Mouse (Mus musculus) MEL-GATA-1-ER (cell line): ENCODE data around the gene Olfr700.
"Not testable (repeated sequence)": the region's sequence is repeated elsewhere in the genome, so short reads cannot be mapped to it uniquely, and the experiment has no call there.

Experiments used
- DNase-seq: peaks from one replicate; pipeline ENCODE4 v3.0.0-alpha.2; 2012; ENCODE audit warnings: low read depth; ENCODE audit errors: extremely low read depth

Olfr700 gene

DNA sequence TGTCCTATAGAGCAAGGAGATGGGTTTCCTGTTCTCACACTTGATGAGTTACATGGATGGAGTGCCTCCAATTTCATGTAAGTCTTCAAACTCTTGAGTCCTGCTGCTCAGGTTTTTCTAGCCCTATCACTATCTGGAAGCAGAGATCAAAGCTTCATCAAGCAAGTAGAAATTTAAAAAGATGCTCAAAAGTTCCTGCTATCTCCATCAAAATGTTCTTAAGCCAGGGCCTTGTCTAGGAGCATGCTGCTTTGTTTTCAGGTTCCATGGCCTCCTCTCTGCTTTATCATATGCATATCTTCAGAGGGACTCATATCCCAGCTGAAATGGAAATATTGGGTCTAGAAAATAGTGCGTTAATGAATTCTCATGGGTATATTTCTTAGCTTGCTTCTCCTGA is at the start of gene Olfr700:
Gene Olfr700, minus strand, starts transcription at position 101 of the 400 bp plus-strand sequence.
- no peak for DNase-seq

DNA sequence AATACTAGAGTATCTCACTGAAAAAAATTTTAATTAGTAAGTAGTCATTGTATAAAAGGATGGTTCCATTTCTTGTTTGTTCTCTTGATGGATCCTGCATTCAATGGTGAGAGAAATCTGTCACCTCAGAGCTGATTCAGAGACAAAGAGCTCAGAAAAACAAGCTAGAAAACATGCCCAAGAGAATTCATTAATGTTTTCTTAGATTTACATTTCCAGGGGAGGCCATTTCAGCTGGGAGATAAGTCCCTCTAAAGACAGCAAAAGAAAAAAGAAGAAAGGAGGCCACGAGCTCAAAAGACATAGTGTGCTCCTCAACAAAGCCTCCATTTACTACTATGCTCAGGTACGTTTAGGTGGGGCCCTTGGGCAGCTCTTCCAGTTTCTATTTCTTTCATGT is 34.4 kb upstream of the Olfr700 start, which contains the start of gene Olfr703:
Gene Olfr703, plus strand, starts transcription at position 301 of the 400 bp plus-strand sequence.
- DNase-seq = no peak

DNA sequence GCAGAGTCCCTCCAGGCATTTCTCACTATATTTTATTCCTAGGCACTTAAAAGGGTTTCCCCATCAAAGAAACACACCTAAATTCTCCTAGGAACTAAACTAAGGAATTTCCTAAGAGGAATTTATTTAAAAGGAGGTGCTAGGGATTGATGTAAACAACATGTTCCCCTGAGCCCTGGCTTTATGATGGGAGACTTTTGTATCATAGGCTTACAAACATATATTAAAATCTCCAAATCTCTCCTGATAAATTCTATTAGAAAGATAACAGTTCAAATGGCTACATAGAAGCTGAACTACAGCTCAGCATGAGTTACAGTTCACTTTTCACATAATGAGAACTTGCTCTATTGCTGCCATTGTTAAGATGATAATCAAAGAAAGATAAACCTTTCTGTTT is 25.2 kb upstream of the Olfr700 start, which contains the start of gene Olfr702:
Gene Olfr702, minus strand, starts transcription at position 101 of the 400 bp plus-strand sequence.
- DNase-seq = no peak

DNA sequence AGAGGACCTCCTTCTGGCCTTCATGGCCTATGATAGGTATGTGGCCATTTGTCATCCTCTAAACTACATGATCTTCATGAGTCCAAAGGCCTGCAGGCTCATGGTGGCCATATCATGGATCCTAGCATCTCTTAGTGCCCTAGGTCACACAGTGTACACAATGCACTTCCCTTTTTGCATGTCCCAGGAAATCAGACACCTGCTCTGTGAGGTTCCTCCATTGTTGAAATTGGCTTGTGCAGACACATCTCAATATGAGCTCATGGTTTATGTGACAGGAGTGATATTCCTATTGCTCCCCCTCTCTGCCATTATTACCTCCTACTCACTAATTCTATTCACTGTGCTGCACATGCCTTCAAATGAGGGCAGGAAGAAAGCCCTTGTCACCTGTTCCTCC is 9.8 kb upstream of the Olfr700 start:
- DNase-seq = no peak

DNA sequence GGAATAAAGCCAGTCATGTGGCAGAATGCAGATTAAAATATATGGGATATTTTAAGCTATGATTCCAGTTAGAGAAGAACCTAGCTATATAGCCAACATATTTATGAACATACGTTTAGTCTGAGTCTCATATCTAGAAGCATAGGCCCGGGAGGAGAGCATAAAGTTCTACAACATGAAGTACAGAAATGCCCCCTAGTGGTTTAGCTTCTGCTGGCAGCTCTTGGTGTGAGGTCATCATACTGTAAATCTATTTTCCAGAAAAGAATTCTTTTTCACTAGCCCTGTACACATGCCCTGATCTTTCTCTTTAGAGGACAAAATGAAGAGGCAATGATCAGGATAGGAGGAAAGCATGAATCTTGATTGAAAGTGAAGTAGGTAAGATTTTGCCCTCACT is 7.1 kb upstream of the Olfr700 start:
- no peak for DNase-seq

DNA sequence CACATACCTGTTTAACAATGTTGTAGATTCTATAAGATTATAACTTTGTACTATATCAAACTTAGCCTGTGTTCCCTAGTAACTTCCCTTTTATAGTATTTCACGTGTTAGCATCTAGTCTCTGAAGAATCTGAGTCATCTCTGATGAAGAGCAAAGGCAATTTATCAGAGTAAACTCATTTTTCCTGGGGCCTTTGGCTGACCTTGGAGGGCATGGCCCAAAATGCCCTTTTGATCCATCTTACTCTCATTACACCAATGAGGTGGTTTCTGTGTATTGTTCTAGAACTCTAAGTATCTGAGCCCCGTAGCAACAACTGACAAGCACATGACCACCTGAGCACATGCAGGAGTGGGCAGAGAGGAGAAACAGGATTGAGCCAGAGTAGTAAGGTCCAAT is 5.2 kb upstream of the Olfr700 start, which contains the start of gene Olfr701:
Gene Olfr701, plus strand, starts transcription at position 301 of the 400 bp plus-strand sequence.
- DNase-seq = no peak

DNA sequence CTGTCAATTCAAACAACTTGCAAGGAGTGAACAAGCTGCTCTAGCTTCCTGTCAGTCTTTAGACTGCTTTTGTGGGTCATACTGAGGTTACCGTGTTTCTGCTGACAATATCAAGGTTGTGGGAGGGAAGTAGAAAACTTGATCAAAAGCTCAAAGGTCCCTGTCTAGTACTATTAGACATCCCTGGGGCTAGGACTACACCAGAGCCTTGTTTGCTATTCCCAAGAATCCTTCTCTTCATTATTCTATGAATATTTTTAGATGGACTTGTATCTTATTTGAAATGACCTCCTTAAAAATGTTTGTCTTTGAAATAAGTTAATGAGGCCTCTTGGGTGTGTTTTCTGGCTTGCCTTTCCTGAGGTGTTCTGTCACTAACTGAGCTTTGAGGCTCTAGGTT is 15.5 kb downstream of the Olfr700 start, which contains the start of gene Olfr699:
Gene Olfr699, minus strand, starts transcription at position 101 of the 400 bp plus-strand sequence.
- DNase-seq = no peak

DNA sequence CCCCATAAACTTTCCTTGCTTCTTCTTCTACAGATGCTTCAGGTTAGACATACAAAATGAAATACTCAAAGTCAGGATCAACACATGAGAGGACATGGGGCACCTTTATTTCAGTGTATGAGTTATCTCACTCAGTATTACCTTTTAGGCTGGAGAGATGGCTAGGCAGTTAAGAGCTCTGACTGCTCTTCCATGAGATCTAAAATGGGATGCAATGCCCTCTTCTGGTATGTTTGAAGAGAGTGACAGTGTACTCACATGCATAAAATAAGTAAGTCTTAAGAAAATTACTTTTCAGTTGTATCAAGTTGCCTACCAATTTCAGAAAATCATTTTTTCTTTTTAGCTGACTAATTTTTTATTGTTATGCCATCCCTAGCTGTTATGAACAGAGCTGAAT is 20.3 kb downstream of the Olfr700 start:
- DNase-seq = no peak

DNA sequence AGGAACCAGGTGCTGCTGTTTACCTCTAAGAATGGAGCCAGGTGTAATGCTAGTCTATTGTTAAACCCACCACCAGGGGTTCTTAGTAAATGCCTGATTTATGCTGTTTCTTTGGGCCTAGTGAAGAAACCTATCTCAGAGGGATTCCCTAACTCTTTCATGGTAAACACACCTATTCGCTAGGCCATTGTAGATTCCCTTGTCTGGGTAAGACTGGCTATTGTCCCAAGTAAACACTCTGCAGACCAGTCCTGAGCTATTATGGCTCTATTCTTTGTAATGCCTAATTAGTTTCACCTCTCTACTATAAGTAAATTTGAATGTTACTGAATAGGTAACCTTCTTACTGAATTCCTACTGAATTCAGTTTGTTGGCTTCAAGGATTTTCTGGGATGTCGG is 47.6 kb downstream of the Olfr700 start:
- not testable (repeated sequence) for DNase-seq

DNA sequence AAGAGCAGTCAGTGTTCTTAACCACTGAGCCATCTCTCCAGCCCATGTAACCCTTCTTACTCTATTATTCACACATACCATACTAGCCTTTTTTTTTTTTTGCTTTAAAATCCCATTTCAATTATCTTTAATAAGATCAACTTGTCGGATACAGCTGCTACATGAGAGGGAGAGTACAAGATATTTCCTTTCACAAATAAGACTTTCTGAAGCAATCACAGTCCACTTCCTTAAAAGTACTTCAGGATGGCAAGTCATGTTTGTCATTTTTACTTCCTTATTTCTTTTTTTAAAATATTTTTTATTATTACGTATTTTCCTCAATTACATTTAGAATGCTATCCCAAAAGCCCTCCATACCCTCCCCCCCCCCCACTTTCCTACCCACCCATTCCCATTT is 49.8 kb downstream of the Olfr700 start:
- DNase-seq = no peak
